Mouse (Mus musculus) mammary gland, adult 2 months (tissue): Measurements from ENCODE around the gene Gm8005. TPM values are rescaled to one million over a fixed set of nuclear protein-coding genes. Genes with fewer than 3 reads are reported as not detected.

Source experiments
- polyA plus RNA-seq: library from polyadenylated mRNA; depleted of rRNA; stranded (reverse); fragments of >200 nt; gene quantifications from 2 replicates; pipeline ENCODE4 v1.2.3, GENCODE M21; 2012; ENCODE audit warnings: low replicate concordance; rRNA removed

Gene Gm8005
- polyA plus RNA-seq: not detected in 2 replicates

GRCm38 (mm10) chr14:42439573-42439972 is at the start of gene Gm8005:
Gene Gm8005, minus strand, starts transcription at chr14:42439673.

GRCm38 (mm10) chr14:42463581-42463980 is 24.1 kb upstream of the Gm8005 start, which contains the start of gene Gm8011:
Gene Gm8011, plus strand, starts transcription at chr14:42463881.

Other genes with a start within 250 kb of the Gm8005 start
- not detected in 2 replicates for gene Gm3573, start 248.9 kb downstream of the Gm8005 start, polyA plus RNA-seq
- not detected in 2 replicates for gene Gm17026, start 179.6 kb downstream of the Gm8005 start, polyA plus RNA-seq
- gene Gm9611, start 142.3 kb downstream of the Gm8005 start, polyA plus RNA-seq: not detected in 2 replicates
- gene Gm7995, start 129.5 kb downstream of the Gm8005 start, polyA plus RNA-seq: not detected in 2 replicates
- gene Gm8011, start 24.2 kb upstream of the Gm8005 start, polyA plus RNA-seq: not detected in 2 replicates
- gene Gm8020, start 62.7 kb upstream of the Gm8005 start, polyA plus RNA-seq: not detected in 2 replicates
- not detected in 2 replicates for gene Gm8024, start 84.6 kb upstream of the Gm8005 start, polyA plus RNA-seq
- not detected in 2 replicates for gene Gm17124, start 160.2 kb upstream of the Gm8005 start, polyA plus RNA-seq
- not detected in 2 replicates for gene Gm3633, start 202.2 kb upstream of the Gm8005 start, polyA plus RNA-seq
- gene Gm10378, start 216.3 kb upstream of the Gm8005 start, polyA plus RNA-seq: not detected in 2 replicates